Mouse (Mus musculus) heart, postnatal 0 days (tissue): ENCODE measurements at regions not wholly inside any gene's neighbourhood (a gene's known extent, or its start where the extent isn't known, plus 50 kb on each side); places are given as distances from the start of the nearest gene placed in this dataset.

ENCODE experiments used
- CTCF ChIP-seq: IDR thresholded peaks from 2 replicates; pipeline ENCODE4 v1.5.1; 2016; ENCODE audit warnings: antibody characterized with exemption, control low read depth, low read depth
- EP300 ChIP-seq: IDR thresholded peaks from 2 replicates; pipeline ENCODE4 v1.6.1; 2016; ENCODE audit warnings: antibody characterized with exemption, low read depth

DNA sequence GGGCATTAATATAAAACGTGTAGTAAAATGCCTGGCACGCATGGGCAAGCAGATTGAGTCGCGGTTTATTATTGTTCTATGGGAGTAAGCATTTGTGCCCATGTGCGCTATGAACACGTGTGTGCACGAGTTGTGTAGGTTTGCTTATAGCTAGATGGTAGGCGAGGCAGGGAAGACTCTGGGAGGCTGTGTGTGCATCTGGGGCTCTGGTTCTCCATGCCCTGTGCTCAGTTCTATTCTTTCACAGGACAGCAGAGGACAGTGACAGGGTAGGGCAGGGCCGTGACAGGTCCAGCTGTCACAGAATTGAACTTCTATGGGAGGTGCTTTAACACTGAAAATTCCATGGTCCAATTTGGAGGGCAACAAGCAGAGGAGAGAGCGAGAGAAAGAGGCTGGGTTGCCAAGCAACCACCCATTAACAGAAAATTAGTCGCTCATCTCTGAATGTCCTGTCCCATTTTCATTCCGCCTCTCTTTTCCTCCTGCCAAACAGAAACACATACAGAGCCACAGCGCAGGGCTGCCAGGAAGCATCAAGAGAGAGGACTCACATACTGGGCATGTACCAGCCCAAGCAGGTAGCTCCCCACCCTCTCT is 160.4 kb upstream of the Lrfn2 start:
- TF ChIP-seq CTCF (no peak), EP300 (no peak)
